Mouse (Mus musculus): ENCODE measurements around the gene Akap13.

DNA sequence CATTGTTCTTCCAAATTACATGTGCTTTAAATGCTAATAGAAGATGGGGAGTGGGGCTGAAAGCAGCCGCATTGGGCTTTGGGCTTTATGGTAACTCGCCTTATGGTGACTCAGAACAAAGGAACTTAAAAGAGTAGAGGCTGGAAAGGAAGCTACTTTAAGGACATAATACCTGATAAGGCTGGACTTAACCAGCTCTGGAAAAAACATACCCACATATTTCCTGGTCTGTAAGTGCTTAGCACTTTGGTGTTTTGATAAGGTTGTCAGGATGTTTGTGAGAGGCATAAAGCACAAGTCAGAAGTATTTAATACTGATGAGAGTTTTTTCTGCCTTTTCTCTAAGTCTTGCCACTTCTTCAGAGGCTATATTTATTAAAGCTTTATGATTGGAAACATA, 128.8 kb downstream of the Akap13 start:
- no peak for TF ChIP-seq CTCF (IDR thresholded peaks at IDR 0.05; ENCODE audit: control insufficient read depth, insufficient read depth, low read length)
- no peak for TF ChIP-seq POLR2A (IDR thresholded peaks at IDR 0.05; ENCODE audit: borderline replicate concordance, control insufficient read depth, low read depth, low read length)

Measured in bone marrow, adult 2 months (tissue).